Mouse (Mus musculus) embryonic facial prominence, embryonic 10.5 days (tissue): ENCODE data around the gene Lkaaear1. TPM values are rescaled to one million over a fixed set of nuclear protein-coding genes. Genes with fewer than 3 reads are reported as not detected.

Source experiments
- DNase-seq: peaks from one replicate; pipeline ENCODE4 v3.0.0-alpha.2; 2017; ENCODE audit warnings: low spot score
- H3K27ac ChIP-seq: fragments of 300-500 bp; sonication (generic); replicated peaks from 2 replicates; pipeline ENCODE4 v1.5.1; 2016; ENCODE audit warnings: mild to moderate bottlenecking
- H3K27me3 ChIP-seq: fragments of 300-500 bp; sonication (generic); replicated peaks from 2 replicates; pipeline ENCODE4 v1.6.1; 2016; ENCODE audit warnings: low read depth, mild to moderate bottlenecking; ENCODE audit not compliant: poor library complexity, severe bottlenecking
- H3K36me3 ChIP-seq: fragments of 300-500 bp; sonication (generic); replicated peaks from 2 replicates; pipeline ENCODE4 v1.6.1; 2016; ENCODE audit warnings: mild to moderate bottlenecking, moderate library complexity
- H3K4me1 ChIP-seq: fragments of 300-500 bp; sonication (generic); 2 replicates; pipeline ENCODE4 v1.6.1; 2016
- H3K4me3 ChIP-seq: fragments of 300-500 bp; sonication (generic); 2 replicates; pipeline ENCODE4 v1.5.1; 2016; ENCODE audit warnings: mild to moderate bottlenecking, moderate library complexity
- H3K9me3 ChIP-seq: fragments of 300-500 bp; sonication (generic); 2 replicates; pipeline ENCODE4 v1.6.1; 2016; ENCODE audit warnings: mild to moderate bottlenecking
- WGBS: fragments of 180-500 bp; shearing (Covaris S2); methylation state at CpG from one replicate; pipeline ENCODE4 v1.1.7; 2016; 5-methylcytosine and 5-hydroxymethylcytosine counted together
- polyA plus RNA-seq: library from polyadenylated mRNA; unstranded; fragments of >200 nt; fragmentation: Nextera tagmentation; extraction: Ambion mirVana; gene quantifications from 2 replicates; pipeline ENCODE4 v1.2.1, GENCODE M21; 2016

Lkaaear1 gene
- polyA plus RNA-seq, 1 experiment from 2014 or later: not detected

DNA sequence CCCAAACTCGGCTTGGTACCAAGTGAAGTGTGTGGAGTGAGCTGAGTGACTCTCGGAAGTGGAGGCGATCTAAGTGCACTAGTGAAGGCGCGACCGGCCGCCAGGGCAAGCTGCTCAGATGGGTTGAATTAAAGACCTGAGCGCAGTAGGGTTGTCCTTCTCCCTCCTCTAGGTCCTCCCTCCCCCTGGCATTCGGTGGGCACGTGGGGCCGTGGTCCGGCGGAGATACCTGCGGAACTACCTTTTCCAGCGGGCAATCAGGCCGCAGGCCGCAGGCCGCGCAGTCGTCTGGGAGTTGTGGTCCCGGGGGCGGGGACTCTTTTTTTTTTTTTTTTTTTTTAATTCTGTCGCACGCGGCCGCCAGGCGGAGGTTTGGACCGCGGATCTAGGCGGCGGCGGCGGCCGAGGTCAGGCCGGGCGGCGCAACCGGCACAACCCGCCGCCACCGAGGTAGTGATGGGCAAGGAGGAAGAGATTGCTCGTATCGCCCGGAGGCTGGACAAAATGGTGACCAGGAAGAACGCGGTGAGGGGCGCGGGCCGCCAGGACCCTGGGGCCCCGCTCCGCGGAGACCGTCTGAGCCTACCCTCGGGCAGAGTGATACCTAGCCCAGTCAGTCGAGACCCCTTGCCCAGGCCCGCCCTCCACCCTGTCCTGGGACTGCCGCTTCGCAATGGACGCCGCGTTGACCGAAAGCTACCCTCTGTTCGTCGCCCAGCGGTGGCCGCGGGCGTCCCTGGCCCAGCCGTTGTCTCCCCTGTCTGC, 18.1 kb downstream of the Lkaaear1 start, which contains the start of gene Tcea2:
TSS of gene Tcea2 (plus strand) at position 360 of the 765 bp plus-strand sequence.
- H3K27ac ChIP-seq: peak within 1 kb of the TSS; percentile 90
- peak; percentile 86 for DNase-seq
- WGBS: under 1% methylated on average over 69 of the region's 69 CpGs
- H3K4me1 ChIP-seq: peaks cover 40% of the 10 kb centered on the region
- peak within 1 kb of the TSS; percentile 78 for H3K4me3 ChIP-seq
- H3K9me3 ChIP-seq: no peaks in the 10 kb centered on the region
- H3K27me3 ChIP-seq: peaks cover 26% of the 10 kb centered on the region
- peaks cover 6% of the 10 kb centered on the region; the same call in 1 of the 2 replicates for H3K36me3 ChIP-seq

DNA sequence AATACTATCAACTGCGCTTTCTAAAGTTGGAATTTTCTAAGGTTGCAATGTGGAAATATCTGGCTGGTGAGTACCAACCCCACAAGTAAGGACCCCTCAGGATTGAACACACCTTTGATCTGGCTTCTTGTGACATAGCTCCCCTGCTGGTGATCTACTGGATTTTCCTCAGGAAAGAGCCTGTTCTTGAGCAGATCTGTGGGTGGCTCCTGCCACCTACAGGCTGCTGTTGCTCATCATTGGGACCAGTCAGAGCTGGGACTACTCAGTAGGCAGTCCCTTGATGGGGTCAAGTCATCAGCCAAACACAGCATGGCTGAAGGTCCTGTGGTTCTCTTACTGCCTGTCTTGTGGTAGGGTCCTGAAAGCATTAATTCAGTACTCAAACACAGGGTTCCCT, 19.5 kb downstream of the Lkaaear1 start:
- Histone ChIP-seq H3K4me3 (peak overlapping the region; percentile 18; the same call in 1 of the 2 replicates), H3K9me3 (no peaks in the 10 kb centered on the region), H3K27ac (no peak overlapping the region), H3K27me3 (peaks cover 38% of the 10 kb centered on the region), H3K36me3 (no peaks in the 10 kb centered on the region), H3K4me1 (peaks cover 51% of the 10 kb centered on the region)
- WGBS: 38% methylated on average over 1 of the region's 1 CpGs
- peak; percentile 80 for DNase-seq

- no peak overlapping the region for H3K4me3 ChIP-seq
- H3K36me3 ChIP-seq: no peaks in the 10 kb centered on the region
- peaks cover 49% of the 10 kb centered on the region for H3K27me3 ChIP-seq
- peak overlapping the region; percentile 35; the same call in 1 of the 2 replicates for H3K27ac ChIP-seq
- peaks cover 59% of the 10 kb centered on the region for H3K4me1 ChIP-seq
- 53% methylated on average over 3 of the region's 3 CpGs for WGBS
- no peaks in the 10 kb centered on the region for H3K9me3 ChIP-seq
- DNase-seq: no peak
Observed at GRCm38 (mm10) chr2:181677755-181678098, 20.5 kb downstream of the Lkaaear1 start.

DNA sequence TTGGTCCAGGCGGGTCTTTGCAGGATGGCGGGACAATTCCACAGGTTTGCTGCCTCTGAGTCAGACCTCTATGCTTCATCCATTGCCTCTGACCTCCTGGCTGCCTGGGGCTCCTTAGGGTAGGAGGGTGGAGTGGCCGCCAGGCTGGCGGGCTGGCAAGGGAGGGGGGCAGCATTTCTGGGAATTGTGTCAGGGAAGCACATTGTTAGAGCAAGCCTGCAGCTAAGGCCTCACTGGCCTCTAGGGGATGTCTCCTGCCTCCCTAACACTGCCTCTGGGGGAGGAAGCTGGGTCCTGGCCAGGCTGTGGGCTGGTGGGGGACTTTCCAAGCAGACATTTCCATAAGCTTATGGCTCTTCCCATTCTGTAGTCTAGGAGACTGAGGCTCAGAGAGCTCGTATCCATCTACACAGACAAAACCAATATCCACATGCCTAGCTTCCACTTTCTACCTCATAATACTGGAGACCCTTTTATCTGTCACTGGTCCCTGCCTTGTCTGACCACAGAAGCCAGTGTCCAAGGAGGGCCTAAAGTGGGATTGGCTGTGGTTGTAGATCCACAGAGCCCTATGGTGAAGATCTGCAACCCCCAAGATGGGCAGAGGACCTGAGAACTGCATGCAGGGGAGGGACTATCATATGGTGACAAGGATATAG, 21.0 kb downstream of the Lkaaear1 start:
- peak overlapping the region; percentile 35; the same call in 1 of the 2 replicates for H3K27ac ChIP-seq

DNA sequence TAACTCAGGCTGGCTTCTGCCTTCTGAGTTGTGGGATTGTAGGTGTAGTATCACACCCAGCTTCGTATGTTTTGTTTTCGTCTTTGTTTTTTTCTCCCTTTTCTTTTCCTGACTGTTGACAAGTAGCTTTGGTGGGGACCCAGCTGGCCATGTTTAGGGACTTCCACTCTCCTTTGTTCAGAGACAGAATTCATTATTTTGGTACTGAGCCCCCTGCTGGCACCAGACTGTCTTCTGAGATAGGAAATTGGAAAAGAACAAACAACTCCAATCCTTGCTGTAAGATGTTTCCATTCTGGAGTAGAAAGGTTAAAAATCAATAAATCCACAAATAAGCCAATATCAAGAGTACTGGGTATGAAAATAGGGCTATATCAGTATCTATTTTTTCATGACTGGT, 21.8 kb downstream of the Lkaaear1 start:
- Histone ChIP-seq H3K27ac (peak overlapping the region; percentile 73; the same call in 1 of the 2 replicates), H3K4me3 (no peak overlapping the region), H3K4me1 (peaks cover 61% of the 10 kb centered on the region), H3K9me3 (no peaks in the 10 kb centered on the region), H3K36me3 (no peaks in the 10 kb centered on the region), H3K27me3 (peaks cover 60% of the 10 kb centered on the region)
- WGBS: 54% methylated on average over 2 of the region's 2 CpGs
- peak; percentile 53 for DNase-seq

More for the DNA sequence above, 21.0 kb downstream of the Lkaaear1 start:
- H3K4me1 ChIP-seq: peaks cover 59% of the 10 kb centered on the region
- H3K9me3 ChIP-seq: no peaks in the 10 kb centered on the region
- WGBS: 53% methylated on average over 5 of the region's 5 CpGs
- H3K4me3 ChIP-seq: no peak overlapping the region
- no peaks in the 10 kb centered on the region for H3K36me3 ChIP-seq
- no peak for DNase-seq
- H3K27me3 ChIP-seq: peaks cover 54% of the 10 kb centered on the region

GRCm38 (mm10) chr2:181675454-181675853, 22.8 kb downstream of the Lkaaear1 start:
- DNase-seq: peak; percentile 74
- peak overlapping the region; percentile 73 for H3K27ac ChIP-seq

DNA sequence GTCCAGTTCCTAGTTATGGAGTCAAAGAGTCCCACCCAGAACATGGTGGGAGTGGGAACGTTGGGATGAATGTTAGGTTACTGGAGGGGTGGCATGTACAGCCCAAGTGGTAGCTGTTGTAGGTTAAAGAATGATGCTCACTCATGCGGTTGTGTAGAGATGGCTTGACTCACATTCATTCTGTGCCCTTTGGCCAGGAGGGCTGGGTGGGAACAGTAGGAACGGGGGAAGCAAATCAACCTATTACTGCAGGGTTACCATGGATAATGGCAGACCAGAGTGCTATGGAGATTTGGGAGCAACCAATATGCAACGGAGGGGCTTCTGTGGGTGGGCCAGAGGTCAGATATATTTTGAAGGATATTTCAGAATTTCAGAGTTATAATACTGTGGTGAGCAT, 23.3 kb downstream of the Lkaaear1 start:
- Histone ChIP-seq H3K4me3 (0 out of 2 replicates have a peak overlapping the region, but pooled peaks have one; percentile 47), H3K9me3 (no peaks in the 10 kb centered on the region), H3K27me3 (peaks cover 66% of the 10 kb centered on the region), H3K36me3 (no peaks in the 10 kb centered on the region), H3K4me1 (peaks cover 64% of the 10 kb centered on the region), H3K27ac (no peak overlapping the region; the same call in 1 of the 2 replicates)
- DNase-seq: no peak
- WGBS: 80% methylated on average over 4 of the region's 4 CpGs

More at GRCm38 (mm10) chr2:181675454-181675853, 22.8 kb downstream of the Lkaaear1 start:
- Histone ChIP-seq H3K27me3 (peaks cover 61% of the 10 kb centered on the region), H3K9me3 (no peaks in the 10 kb centered on the region), H3K4me1 (peaks cover 61% of the 10 kb centered on the region), H3K4me3 (peak overlapping the region; percentile 47), H3K36me3 (no peaks in the 10 kb centered on the region)
- 2% methylated on average over 14 of the region's 14 CpGs for WGBS

GRCm38 (mm10) chr2:181673501-181673900, 24.7 kb downstream of the Lkaaear1 start:
- H3K4me3 ChIP-seq: 0 out of 2 replicates have a peak overlapping the region, but pooled peaks have one; percentile 12
- H3K4me1 ChIP-seq: peaks cover 57% of the 10 kb centered on the region
- H3K36me3 ChIP-seq: no peaks in the 10 kb centered on the region
- WGBS: 48% methylated on average over 1 of the region's 1 CpGs
- DNase-seq: no peak
- peak overlapping the region; percentile 5; the same call in 1 of the 2 replicates for H3K27ac ChIP-seq
- H3K9me3 ChIP-seq: no peaks in the 10 kb centered on the region
- H3K27me3 ChIP-seq: peaks cover 81% of the 10 kb centered on the region

GRCm38 (mm10) chr2:181671984-181672383, 26.3 kb downstream of the Lkaaear1 start:
- Histone ChIP-seq H3K27ac (no peak overlapping the region), H3K4me3 (peak overlapping the region; percentile 60), H3K36me3 (no peaks in the 10 kb centered on the region), H3K4me1 (peaks cover 54% of the 10 kb centered on the region), H3K27me3 (peaks cover 83% of the 10 kb centered on the region), H3K9me3 (no peaks in the 10 kb centered on the region)
- WGBS: 23% methylated on average over 7 of the region's 7 CpGs
- no peak for DNase-seq

GRCm38 (mm10) chr2:181671326-181671725, 26.9 kb downstream of the Lkaaear1 start, which contains the start of gene Sox18:
Gene Sox18, minus strand, starts transcription at chr2:181671640.
- Histone ChIP-seq H3K9me3 (no peaks in the 10 kb centered on the region), H3K27ac (peak within 1 kb of the TSS; percentile 61), H3K4me3 (peak within 1 kb of the TSS; percentile 60), H3K27me3 (peaks cover 81% of the 10 kb centered on the region), H3K36me3 (no peaks in the 10 kb centered on the region), H3K4me1 (peaks cover 51% of the 10 kb centered on the region)
- peak; percentile 70 for DNase-seq
- WGBS: under 1% methylated on average over 43 of the region's 43 CpGs

DNA sequence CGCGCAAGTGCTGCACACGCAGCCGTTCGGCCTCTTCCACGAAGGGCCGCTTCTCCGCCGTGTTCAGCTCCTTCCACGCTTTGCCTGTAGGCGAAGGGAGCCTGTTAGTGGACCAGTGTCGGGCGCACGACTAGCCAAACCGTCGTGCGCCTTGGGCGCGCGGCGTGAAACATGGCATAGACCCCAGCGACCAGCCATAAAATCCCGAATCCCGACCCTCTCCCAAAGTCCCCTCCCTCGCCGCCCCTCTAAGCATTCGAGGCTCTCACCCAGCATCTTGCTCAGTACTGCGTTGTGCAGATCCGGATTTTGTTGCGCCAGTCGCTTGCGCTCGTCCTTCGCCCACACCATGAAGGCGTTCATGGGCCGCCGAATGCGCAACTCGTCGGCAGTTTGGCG, 27.3 kb downstream of the Lkaaear1 start:
- H3K36me3 ChIP-seq: no peaks in the 10 kb centered on the region
- H3K27ac ChIP-seq: peak overlapping the region; percentile 61
- 1% methylated on average over 41 of the region's 41 CpGs for WGBS
- H3K9me3 ChIP-seq: no peaks in the 10 kb centered on the region
- DNase-seq: no peak
- peaks cover 81% of the 10 kb centered on the region for H3K27me3 ChIP-seq
- peak overlapping the region; percentile 60 for H3K4me3 ChIP-seq
- H3K4me1 ChIP-seq: peaks cover 47% of the 10 kb centered on the region

DNA sequence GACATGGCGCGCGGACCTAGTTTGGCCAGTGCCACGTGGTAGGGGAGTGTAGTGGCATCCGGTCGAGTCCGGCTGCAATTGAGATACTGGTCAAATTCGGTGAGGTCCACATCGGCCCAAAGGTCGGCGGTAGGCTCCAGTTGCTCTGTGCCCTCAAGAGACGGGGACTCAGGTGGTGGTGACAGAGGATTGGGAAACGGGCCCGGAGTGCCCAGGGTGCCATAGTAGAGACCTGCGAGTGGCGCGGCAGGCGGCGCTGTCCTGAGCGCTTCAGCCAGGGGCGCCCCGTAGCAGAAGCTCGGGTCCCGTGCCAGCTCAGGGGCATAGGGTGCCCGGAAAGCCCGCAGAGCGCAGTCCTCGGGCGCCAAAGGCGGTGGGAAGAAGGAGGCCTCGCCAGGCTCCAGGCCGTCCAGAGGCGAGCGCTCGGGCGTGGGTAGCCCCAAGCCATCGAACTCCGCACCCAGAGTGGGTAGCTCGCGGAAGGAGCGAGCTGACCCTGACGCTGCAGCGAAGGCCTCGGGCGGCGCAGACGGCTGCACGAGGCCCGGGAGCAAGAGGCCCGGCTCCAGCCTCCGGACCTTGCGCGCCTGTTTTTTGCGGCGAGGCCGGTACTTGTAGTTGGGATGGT, 27.8 kb downstream of the Lkaaear1 start:
- Histone ChIP-seq H3K27me3 (peaks cover 81% of the 10 kb centered on the region), H3K27ac (peak overlapping the region; percentile 61)

More for the DNA sequence above, 27.8 kb downstream of the Lkaaear1 start:
- Histone ChIP-seq H3K4me3 (peak overlapping the region; percentile 60), H3K9me3 (no peaks in the 10 kb centered on the region), H3K4me1 (peaks cover 42% of the 10 kb centered on the region), H3K36me3 (no peaks in the 10 kb centered on the region)
- WGBS: 3% methylated on average over 56 of the region's 56 CpGs
- DNase-seq: peak; percentile 59
